Mouse (Mus musculus) NIH3T3 (cell line): Measurements from ENCODE around the gene Cacnb4.

Experiments
- DNase-seq: peaks from one replicate; pipeline ENCODE4 v3.0.0-alpha.2; 2012; ENCODE audit warnings: low read depth

Cacnb4 gene

DNA sequence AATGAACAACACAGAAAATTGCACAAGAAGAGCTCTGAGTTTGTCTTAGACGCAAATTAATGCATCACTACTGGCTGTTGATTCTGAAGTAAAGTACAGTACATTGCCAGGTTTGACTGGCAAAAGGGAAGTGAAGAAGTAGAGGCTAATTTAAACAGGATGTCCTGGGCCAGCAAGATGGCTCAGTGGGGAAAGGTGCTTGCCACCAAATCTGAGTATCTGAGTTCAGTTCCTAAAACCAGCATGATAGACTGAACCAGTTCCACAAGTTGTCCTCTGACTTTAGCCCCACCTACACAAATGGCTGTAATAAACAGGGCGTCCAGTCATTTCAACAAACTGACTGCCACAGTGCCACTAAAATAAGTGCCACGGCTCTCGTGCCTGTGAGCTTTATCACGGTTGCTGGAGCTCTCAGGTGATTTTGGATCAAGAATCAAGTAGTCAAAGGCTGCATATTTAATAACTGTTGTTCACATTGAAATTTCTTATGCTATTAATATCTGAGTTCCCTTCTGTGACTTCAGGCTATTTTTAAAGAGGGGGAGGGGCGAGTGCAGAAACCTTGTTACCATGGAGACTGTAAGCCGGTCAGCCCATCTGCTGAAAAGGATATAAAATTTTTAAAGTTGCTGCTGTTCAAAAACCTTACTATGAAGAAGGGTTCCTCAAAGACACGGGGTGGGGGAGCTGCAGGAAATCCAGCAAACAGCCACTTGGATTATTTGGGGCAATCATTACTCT lies 29.2 kb downstream of the Cacnb4 start:
- DNase-seq = no peak

DNA sequence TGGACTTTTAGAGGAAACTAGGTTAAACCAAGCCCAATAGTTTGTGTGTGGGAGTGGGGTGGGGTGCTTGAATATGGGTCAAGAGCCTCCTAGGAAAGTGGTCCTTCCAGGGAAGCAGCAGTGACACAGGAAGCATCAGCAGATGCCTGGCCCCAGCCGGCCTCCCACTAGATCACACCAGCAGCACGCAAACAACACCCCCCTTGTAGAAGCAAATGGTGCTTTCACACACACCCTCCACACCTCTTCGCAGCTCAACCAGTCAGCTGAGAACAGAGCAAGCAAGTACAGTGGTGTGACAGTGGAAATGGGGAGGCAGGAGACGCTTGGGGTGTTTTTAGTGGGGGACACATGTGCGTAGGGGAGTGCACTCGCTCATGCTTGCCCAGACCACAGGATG lies 33.0 kb downstream of the Cacnb4 start:
- DNase-seq = no peak

DNA sequence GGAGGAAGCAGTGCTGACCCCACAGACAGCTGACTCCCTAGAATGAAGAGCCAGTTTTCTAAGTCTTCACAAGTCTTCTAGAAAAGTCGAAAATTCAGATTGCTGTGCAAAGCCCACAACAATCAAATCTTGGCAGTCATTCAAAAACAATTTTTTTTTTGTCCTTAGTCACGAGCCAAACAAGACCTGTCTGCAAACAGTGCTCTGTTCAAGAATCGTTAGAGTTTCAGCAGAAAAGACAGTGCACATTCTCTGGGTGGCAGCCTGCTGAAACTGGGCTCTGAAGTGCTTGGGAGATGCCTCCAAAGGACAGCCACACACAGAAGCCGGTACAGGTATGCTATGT lies 37.1 kb downstream of the Cacnb4 start:
- no peak for DNase-seq

DNA sequence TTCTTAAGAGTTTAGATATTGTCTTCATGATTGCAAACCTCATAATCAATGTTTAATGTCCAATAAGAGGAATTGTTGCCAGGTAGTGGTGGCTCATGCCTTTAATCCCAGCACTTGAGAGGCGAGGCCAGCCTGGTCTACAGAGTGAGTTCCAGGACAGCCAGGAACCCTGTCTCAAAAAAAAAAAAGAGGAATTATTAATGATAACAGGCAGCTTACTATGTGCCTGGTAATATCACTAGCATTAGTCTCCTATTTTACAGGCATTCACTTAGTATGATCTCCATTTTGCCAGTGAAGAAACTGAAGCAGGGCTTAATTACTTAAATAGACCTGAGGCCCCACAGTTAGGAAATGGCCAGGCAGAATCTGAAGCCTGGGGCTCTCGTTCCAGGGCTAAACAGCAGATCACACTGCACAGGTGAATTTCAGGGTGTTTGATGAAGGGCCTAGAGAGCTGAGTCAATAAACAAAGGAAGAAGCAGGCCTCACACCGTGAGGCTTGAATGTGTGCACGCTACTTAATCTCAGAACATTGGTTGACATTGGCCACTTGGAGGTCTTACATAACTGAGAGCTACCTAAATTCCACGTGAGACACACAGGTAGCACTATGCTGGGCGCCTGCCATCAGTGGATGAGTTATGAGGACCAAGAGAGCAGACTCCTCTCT lies 37.6 kb downstream of the Cacnb4 start:
- DNase-seq = no peak

DNA sequence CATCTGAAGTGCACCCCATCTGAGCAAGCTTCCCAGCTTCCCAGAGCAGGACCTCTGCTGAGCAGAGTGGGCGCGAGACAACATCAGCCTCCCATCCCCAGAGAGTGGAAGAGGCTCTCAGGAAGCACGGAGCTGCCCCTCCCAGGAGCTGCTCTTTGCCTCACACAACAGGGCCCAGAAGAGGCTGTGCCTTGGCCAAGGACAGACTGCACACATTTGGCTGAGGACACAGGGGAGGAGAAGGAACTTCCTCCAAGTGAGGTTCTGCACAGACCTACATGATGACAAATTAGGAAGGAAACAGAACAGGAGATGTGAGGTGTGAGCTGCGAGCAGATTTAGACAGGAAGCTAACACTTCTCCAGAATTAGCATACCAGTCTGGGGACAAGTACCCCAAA lies 38.4 kb downstream of the Cacnb4 start:
- no peak for DNase-seq

DNA sequence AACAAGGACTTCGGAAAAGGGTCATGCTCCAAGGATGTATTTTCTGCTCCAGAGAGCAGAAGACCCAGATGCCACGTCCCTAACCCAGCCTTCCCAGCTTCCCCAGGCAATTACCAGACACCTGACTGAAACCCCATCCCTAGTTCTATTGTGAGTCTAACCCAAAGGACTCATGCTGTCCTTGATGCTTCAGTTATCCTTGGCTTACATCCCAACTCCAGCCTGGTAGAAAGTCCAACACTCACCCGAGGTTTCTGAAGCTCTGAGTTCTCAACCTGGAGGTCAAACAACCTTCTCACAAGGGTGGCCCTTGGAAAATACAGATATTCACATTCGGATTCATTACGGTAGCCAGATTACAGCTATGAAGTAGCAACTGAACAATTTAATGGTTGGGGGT lies 40.6 kb downstream of the Cacnb4 start:
- no peak for DNase-seq

DNA sequence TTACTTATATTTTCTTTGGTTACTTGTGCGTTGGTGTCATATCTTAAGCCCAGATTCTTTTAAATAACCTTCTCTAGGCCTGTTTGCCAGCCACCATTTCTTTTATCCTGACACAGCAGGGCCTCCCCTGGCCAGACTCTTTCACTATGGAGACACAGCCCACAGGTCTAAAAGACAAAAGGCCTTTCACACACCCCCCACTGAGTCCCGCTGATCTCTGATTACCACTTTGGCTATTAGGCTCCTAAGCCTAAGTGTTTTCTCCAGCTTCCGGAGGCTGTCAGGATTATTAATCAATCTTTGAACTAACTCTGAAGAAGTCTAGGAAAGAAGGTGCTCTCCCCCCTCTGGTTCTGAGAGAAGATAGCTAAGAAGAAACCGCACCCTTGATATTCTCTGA lies 41.3 kb downstream of the Cacnb4 start:
- DNase-seq = no peak

DNA sequence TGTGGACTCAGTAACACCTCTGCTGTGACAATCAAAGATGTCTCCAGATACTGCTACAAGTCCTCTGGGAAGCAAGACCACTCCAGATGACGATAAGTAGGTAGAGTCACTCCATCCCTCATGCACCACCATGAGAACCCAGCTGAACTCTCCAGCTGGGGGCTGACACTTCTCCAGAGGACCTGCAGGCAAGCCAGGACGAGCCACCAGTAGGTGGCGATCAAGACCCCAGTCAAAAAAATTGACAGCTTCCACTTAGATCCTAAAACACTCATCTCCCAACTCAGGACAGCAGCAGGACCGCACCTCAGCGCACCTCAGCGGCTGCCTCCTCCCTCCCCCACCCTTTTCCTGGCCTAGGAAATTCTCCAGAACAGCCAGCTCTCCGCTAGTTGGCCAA lies 43.8 kb downstream of the Cacnb4 start:
- peak; percentile 81 for DNase-seq

DNA sequence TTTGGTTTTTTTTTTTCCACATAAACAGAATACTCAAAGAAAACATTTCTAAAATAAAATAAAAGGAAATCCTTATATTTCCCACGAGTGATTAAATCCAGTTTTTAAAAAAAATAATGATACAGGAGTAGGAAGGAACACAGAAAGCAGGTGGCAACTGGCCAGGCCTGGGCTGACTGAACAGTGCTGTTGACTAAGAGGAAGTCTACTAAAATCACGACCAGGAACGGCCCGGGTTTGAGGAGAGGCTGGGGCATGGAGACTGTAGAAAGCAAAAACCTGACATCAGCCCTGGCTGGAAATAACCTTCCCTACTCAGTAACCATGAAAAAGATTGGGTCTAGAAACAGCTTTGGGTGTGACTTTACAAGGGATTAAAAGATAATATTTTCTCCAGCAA lies 48.4 kb downstream of the Cacnb4 start:
- DNase-seq = no peak

DNA sequence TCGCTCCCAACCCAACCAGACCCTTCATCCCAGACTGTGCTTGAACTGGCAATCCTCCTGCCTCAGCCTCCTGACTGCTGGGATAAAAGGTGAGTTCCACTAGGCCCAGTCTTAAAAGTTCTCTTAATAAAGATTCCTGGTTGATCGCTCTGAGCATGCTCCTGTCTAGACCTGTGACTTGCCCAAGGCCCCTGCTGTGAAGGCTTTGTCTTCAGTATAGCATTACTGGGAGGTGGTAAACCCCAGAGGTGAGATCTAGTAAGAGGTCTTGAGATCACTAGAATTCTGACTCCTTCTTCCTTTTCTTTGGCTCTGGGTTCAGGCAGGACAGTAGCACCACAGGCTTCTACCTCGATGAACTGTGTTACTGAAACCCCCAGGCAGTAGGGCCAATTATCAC lies 50.4 kb downstream of the Cacnb4 start:
- no peak for DNase-seq

DNA sequence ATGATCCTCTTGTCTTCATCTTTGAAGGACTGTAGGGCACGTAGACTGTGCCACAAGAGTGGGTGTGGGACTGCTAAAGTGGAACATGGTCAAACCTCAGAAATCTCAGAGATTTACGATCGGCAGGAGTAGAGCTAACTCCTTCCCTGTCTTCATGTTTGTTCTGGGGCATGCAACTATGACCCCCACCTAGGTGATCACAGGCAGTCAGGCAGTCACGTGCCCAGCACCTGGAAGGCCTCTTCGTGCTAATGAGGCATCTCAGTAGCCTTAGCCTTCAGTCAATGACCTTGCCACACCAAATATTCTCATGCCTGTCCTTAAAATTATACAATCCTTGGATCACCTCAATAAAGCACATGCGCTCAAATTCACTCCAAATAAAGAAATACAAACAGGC lies 50.9 kb downstream of the Cacnb4 start:
- no peak for DNase-seq

DNA sequence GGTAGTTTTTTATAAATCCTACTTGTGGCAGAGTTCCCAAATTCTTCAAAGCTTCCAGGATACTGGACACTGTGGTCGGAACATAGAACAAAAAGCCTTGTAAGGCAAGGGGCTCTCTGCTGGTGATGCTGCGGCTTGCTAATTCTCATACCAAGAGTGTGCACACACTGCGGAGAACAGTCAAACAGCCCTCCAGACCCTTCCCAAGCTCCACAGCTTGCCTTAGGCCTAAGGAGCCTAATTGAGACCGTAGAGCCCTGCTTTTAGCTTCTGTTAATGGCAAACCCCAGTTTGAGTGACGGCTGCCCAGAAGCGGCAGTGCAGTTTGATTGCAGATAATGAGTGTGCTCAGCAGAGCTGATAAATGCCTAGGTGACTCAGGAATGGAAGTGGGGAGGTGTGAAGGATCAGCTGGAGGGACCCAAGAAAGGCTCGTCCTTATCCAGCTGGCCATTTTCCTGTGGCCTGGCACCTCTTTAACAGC lies 52.7 kb downstream of the Cacnb4 start:
- DNase-seq = no peak

DNA sequence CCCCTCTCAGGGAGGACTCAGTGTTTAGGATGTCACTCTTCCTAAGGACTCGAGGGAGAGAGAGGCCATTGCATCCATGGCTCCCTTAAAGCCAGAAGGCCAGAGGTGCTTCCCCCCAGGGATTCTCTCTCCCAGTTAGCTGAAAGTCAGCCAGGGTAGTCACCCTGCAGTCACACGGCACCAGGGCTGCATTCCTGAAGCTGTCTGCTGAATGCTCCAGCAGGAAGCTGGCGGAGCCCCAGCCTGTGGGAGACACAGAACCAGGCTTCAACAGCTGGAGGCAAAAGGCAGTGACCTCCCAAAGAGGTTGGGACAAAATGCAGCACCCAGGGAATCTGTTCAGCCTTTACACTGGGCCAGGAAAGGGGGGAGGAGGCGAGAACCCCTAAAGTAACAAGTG lies 53.2 kb downstream of the Cacnb4 start:
- peak; percentile 49 for DNase-seq

DNA sequence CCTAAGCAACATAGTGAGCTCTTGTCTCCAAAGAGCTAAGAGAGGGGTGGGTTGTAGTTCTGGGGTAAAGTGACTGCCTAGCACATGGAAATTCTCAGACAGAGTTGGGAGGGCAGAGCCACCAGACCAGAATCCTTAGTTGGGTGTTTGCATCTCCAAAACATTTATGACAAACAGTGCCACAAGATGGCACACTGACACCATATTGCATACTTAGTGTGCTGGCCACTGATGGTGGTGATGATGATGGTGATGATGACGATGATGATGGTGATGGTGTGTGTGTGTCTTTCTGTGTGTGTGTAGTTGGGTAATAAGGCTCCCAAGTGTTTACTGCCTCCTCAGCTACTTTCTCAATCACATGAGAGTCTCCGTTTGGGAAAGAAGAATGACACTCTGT lies 54.0 kb downstream of the Cacnb4 start:
- DNase-seq = peak; percentile 25

DNA sequence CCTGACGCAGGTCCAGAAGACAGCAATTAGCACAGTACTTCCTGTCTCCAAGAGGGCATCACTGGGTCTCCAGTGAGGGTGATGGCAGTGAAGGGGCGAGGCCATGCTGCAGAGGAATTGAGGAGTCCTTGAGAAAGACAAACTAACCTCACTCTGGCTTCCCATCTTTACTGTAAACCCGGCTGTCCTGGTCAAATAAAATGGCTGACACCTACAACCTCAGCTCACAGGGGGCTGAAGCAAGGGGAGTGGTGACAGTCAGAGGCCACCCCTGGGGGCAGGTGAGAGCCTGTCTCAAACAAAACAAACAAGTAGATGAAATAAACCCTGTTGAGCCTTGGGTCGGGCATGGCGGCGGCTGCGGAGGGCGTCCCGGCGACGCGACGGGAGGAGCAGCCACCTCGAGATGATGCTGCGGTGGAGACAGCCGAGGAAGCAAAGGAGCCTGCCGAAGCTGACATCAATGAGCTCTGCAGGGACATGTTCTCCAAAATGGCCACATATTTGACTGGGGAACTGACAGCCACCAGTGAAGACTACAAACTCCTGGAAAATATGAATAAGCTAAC lies 57.1 kb downstream of the Cacnb4 start:
- DNase-seq = no peak

DNA sequence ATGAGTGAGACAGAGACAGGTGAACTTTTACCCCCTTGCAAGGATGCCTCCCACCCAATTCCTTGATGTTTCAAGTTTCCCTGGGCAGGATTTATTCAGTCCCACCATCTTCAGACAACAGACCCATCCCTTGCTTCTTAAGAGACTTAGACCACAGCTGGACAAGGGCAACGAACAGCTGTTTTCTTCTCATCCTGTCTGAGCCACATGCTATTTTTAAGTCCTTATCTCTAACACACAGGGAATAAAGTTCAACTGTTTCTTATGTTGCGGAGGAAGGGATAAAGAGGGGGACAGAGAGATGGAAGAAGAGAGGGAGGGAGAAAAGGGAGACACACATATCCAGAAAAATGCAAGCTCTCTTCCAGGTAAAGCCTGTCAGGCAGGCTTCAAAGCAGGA lies 57.8 kb downstream of the Cacnb4 start:
- no peak for DNase-seq

DNA sequence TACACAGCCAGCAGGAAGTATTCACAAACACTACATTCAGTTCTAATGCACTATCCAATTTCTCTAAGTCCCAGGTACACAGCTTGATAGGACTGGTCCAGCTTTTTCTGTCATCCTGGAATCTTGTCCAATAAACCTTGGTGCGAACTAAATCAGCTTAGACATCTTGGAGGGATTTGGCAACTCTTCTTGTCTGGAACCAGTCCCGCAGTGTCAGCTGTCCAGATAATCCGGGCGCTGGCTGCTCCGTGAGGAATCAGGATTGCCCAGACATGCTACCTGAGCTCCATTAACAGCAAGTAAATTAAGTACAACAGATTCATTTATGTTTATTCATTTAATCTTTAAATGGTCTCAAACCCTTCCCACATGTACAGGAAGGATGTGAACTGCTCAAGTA lies 61.2 kb downstream of the Cacnb4 start:
- DNase-seq = no peak

DNA sequence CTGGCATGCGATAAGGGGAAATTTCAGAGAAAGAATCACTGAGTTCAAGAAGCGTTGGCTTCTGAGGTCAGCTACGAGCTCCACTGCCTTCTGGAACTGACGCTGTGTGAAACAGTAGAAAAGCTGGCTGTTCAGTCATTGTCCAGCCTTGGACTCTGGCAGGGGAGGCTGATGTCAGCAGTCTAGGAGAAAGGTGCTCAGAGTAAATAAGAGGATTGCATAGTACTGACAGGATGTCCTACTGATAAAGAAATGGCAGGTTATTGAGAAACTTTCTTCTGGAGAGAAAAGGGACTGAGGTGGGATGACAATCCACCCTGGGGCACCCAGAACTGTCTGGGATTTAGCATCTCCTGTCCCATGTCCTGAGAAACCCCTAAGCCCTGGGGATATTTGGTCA lies 62.7 kb downstream of the Cacnb4 start:
- no peak for DNase-seq

DNA sequence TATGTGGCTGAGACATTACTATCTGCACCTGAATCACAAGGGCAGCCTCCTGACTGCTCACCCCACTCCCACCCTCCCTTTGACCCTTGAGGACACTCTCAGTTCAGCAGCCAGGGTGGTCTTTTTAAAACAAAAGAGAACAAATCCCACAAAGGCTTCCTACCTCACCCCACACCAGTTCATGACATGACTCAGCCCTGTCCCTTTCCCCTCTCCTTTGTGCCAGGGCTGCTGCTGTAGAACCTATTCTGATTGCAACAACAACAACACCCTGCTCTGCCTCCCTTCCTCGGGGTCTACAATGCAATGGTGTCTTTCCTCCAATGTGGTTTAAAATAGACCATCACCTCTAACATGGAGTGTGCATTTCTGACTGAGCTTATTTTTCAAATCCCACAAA lies 67.1 kb downstream of the Cacnb4 start:
- DNase-seq = no peak

DNA sequence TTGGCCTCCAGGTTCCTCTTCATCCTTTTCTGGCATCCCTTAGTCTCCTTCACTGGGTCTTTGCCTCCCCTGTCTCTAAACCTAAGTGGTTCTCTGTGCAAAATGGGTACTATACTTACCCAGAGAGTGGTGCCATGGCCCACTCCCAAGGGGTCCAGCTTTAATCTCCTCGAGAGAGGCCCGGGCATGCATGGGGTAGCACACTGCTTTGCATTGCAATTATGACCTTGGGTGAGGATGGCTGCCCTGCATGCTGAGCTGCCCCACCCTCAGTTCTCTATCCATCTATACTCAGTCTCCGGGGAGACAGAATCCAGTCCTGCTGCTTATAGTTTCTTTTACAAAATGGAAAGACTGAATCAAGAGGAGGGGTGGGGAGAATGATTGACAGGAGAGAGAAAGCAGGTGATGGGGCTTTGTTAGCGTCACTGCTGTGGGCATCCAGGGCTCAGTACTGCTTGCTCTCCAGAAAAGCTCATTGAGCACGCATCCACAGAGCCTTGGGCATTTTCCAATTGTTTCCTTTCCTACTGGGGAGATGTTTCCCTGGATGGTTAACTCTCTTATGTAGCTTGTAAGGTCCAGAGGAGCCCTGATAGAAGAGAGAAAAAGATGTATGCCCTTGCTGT lies 68.7 kb downstream of the Cacnb4 start:
- DNase-seq = no peak

DNA sequence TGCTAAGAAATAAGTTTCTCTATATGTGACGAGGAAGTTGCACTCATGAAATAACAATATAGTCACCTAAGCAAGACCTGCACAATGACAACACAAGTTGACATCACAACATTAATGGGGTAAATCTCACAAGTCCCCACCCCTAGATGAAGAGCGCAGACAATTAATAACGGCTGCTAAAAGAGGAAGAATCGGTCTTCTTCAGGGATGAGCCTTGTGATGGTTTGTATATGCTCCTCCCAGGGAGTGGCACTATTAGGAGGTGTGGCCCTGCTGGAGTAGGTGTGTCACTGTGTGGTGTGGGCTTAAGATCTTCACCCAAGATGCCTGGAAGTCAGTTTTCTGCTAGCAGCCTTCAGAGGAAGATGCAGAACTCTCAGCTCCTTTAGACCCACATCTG lies 70.3 kb downstream of the Cacnb4 start:
- no peak for DNase-seq

DNA sequence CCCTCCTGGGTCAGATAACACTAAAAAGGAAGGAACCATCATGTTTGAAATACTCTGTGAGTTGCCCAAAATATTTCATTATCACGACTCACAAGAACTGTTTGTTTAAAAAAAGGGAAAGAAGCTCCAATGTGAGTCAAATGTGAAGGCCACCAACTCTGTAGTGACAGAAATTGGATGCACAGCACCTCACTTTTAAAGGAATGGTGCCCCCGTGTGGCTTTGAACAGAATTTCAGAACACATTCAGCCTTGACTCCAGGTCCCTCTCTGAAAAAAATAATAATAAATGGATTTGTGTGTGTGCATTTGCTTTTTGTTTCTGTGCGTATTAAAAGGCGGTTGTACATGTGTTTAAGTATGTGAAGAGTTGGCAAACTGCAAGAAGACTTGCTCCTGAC lies 71.3 kb downstream of the Cacnb4 start:
- peak; percentile 78 for DNase-seq

DNA sequence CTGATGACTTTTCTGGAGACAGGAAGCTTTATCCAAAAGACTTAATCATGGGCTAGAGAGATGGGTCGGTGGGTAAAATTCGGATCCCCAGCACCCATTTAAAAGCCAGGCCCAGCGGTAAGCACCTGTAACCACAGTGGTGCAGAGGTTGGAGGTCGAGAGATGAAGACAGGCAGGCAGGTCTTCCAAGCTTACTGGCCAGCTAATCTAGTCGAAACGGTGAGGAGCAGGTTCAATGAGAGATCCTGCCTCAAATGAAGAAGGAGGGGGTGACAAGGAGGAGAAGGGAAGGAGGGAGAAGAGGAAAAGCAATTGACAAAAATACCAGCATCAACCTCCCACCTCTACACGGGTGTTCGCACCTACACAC lies 72.0 kb downstream of the Cacnb4 start:
- DNase-seq = no peak
